Mouse (Mus musculus): ENCODE results near the gene Fth1.

Gene Fth1

DNA sequence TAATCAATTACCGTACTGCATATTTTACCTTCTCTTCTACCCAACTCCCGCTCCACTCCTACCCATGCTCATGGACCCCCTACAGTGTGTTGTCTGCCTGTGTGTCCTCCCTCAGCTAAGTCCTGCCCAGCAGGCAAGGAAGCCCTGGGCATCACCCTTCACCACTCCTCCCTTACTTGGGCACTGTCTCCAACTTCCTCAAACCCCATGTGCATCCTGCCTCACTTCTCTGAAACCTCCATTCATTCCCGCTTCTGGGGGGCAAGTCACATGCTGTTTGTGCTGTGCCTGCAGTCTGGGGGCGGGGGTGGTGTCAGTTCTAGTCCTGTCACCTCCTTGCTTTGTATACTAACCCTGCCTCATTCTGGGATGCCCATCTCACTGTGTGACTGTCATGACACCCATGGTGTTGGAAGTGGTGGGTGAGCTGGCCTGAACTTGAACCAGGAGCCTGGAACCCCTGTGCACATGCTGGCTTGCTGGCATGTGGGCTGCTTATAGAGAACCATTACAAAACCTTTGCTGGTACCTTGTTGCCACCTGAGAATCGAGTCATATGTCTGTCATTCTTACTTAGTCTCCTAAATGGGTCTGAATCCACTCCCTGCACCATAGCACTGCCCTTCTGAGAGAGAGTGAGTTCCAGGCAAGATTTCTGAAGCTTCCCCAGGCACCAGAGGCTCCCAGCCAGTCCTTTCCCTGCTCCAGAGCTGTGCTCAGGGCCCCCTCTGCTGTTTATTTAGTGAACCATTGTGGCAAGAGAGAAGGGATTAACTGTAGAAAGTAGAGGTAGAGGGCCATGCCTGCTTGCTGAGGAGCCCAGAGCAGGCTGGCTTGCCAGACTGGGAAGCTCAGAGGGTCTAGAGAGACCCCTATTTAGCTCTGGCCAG is 42.3 kb downstream of the Fth1 start:
- no peak for DNase-seq (ENCODE audit: low spot score in 2 of 2)

DNA sequence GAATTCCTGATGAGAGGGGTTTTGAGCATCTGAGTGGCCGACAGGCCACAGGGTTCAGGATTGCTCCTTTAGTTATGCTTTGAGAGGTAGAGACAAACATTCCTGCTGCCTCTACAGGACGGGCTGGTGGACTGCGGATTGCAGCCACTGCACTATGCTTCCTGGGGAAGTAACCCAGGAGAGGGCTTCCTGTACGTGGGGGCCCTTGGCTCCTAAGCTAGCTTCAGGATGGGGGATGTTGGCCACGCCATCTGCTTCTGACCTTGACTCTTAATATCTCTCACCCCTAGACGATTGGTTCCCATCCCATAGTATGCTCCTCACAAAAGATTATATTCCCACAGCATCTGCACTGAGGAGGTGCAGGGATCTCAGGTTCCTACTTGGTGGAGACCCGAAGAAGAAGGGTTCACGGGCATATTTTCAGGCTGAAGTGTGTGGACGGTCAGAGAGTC is 42.9 kb downstream of the Fth1 start:
- DNase-seq (ENCODE audit: low spot score in 2 of 2): no peak

DNA sequence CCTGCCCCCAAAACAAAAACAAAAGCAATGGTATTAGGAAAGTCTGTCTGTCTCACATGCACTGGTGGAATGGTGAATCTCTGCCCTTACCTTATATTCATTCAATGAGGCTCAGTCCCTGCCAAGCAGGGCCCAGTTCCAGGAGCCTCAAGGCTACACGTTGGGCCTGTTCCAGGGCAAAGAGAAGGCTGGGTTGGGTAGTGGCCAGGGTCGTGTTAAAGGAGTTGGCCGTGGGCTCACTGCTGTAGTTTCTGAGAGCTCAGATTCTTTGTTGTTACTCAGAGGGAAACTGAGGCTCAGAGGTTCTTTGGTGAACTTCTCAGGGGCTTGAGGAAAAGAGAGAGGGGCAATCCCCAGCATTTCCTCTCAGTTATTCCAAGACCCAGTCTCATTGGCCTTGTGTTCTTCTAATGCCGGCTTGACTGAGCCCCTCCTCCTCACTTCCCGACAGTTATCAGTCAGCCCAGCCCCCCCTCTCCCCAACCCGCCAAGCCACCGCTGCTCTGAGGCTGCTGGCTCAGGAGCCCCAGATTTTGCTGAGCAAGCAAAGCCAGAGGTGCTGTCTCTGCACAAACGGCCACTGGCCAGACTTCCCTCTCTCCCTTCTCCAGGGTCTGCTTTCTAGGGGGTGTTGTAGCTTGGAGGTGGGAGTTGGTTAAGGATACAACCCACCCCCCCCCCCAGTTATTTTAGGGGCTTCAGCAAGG is 44.9 kb downstream of the Fth1 start:
- no peak for DNase-seq (ENCODE audit: low spot score in 2 of 2)

DNA sequence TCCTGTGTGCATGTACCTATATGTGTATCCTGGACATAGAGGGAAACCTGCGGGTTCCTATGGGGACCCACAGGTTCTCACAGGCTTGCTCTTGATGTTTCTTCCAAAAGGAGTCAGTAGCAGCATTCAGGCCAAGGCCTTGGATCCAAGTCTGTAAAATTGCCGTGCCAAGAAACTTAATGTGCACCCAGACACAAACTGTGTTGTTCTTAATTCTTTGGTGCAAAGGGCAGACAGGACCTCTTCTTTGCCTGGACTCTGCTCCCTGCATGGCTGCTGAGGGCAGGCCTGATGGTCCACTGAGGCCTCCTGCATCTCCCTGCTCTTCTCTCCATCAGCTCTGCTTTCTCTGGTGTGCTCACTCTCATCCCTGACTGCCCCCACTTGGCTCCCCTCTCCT is 49.3 kb downstream of the Fth1 start:
- no peak for DNase-seq (ENCODE audit: low spot score in 2 of 2)

DNA sequence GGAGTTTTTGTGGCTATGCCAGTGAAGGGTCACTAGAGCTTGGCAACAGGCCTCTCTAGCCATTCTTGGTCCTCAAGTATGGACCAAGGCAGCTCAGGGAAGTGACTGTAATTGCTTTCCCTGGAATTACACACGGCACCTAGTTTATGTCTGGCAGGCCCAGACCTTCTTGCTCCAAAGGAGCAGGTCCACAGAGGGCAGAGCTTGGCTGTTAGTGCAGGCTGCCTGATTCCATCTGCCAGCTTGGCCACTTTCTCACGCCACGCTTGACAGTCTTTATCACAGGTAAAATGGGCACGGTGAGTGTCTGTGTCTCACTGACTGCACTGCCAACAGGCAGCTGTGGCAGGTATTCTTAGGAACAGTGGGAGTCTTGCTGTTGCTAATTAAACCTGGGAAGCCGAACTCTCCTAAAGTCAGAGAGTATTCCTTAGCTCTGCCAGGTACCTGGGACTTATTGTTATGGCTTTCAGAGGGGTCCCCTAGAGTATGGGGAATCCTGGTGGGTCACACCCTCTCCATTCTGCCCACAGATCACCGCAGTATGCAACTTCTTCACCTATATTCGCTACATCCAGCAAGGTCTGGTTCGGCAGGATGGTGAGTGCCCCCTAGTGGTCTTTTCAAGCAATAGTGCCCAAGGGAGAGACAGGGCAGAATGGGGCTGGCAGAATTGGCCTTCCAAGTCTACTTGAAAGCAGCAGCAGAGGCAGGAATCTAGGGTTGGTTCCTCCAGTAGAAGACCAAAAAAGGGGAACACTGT is 53.0 kb downstream of the Fth1 start:
- DNase-seq (ENCODE audit: low spot score in 2 of 2): peak; percentile 46 to 64

DNA sequence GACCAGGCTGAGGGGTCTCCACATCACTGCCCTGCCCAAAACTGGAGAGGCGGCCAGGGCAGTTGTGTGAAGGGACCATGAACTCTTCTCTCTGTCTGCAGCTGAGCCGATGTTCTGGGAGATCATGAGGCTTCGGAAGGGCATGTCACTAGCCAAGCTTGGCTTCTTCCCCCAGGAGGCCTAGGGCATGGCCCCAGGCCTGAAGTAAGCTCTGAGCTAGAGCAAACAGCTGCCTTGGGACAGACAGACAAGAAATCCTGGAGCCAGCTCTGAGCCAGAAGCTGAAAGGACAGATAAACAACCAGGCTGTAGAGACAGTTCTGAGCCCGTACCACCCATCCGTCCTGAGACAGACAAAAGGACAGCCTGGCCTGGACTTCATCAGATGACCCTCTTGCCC is 54.0 kb downstream of the Fth1 start:
- no peak for DNase-seq (ENCODE audit: low spot score in 2 of 2)

Measured in natural killer cell, adult 2 months (primary cell).